Mouse (Mus musculus) erythroblast, embryonic 14.5 days (primary cell): ENCODE data around the gene Trim17. TPM values are rescaled to one million over a fixed set of nuclear protein-coding genes. Genes with fewer than 3 reads are reported as not detected.

Experiments used
- H3K27me3 ChIP-seq: 2 replicates; pipeline ENCODE4 v1.6.1; 2012; ENCODE audit warnings: inconsistent platforms; ENCODE audit not compliant: control insufficient read depth
- H3K36me3 ChIP-seq: 2 replicates; pipeline ENCODE4 v1.6.1; 2012; ENCODE audit warnings: mild to moderate bottlenecking, inconsistent platforms; ENCODE audit not compliant: control insufficient read depth
- H3K4me1 ChIP-seq: 2 replicates; pipeline ENCODE4 v1.6.1; 2012; ENCODE audit warnings: inconsistent platforms; ENCODE audit not compliant: control insufficient read depth
- H3K4me3 ChIP-seq: replicated peaks from 2 replicates; pipeline ENCODE3; 2012; ENCODE audit warnings: moderate library complexity, mild to moderate bottlenecking, inconsistent platforms
- H3K9me3 ChIP-seq: 2 replicates; pipeline ENCODE4 v1.6.1; 2012; ENCODE audit warnings: low read length, inconsistent platforms, mixed read lengths; ENCODE audit not compliant: control insufficient read depth
- GATA1 ChIP-seq: IDR thresholded peaks from 2 replicates; pipeline ENCODE4 v1.6.1; 2012; ENCODE audit warnings: low read length, inconsistent platforms, mixed read lengths
- TAL1 ChIP-seq: IDR thresholded peaks from 3 replicates; pipeline ENCODE4 v1.6.1; 2012; ENCODE audit warnings: low read length, inconsistent platforms, mixed read lengths
- polyA plus RNA-seq: library from polyadenylated mRNA; stranded (reverse); fragments of >175 nt; gene quantifications from 2 replicates; pipeline ENCODE4 v1.2.3, GENCODE M21; 2012

Gene Trim17
- polyA plus RNA-seq, 1 experiment, result 0.14 TPM

- Histone ChIP-seq H3K36me3 (peaks cover 34% of the 10 kb centered on the region), H3K27me3 (peaks cover 31% of the 10 kb centered on the region), H3K4me1 (peaks cover 41% of the 10 kb centered on the region), H3K4me3 (peak overlapping the region; percentile 83), H3K9me3 (0 out of 2 replicates have a peak, but pooled peaks cover 2% of the 10 kb centered on the region)
- TF ChIP-seq TAL1 (no peak), GATA1 (no peak)
Observed at GRCm38 (mm10) chr11:58939088-58939439, 15.4 kb upstream of the Trim17 start.

- H3K4me1 ChIP-seq, result peaks cover 21% of the 10 kb centered on the region
- TF ChIP-seq GATA1 (no peak), TAL1 (no peak)
- H3K36me3 ChIP-seq, result no peaks in the 10 kb centered on the region
- H3K4me3 ChIP-seq, result no peak overlapping the region
- 0 out of 2 replicates have a peak, but pooled peaks cover 4% of the 10 kb centered on the region for H3K9me3 ChIP-seq
- peaks cover 82% of the 10 kb centered on the region for H3K27me3 ChIP-seq
Observed at GRCm38 (mm10) chr11:58944136-58944535, 10.3 kb upstream of the Trim17 start.

GRCm38 (mm10) chr11:58947306-58947705 lies 7.2 kb upstream of the Trim17 start:
- Histone ChIP-seq H3K9me3 (0 out of 2 replicates have a peak, but pooled peaks cover 2% of the 10 kb centered on the region), H3K4me1 (peaks cover 21% of the 10 kb centered on the region), H3K4me3 (no peak overlapping the region), H3K36me3 (no peaks in the 10 kb centered on the region), H3K27me3 (peaks cover 98% of the 10 kb centered on the region)
- no peak for TF ChIP-seq TAL1
- TF ChIP-seq GATA1, result no peak

- H3K4me3 ChIP-seq, result peak overlapping the region; percentile 63
- no peaks in the 10 kb centered on the region for H3K36me3 ChIP-seq
- peaks cover 24% of the 10 kb centered on the region for H3K4me1 ChIP-seq
- no peak for TF ChIP-seq GATA1
- TF ChIP-seq TAL1, result no peak
- H3K9me3 ChIP-seq, result 0 out of 2 replicates have a peak, but pooled peaks cover 2% of the 10 kb centered on the region
- peaks cover 98% of the 10 kb centered on the region for H3K27me3 ChIP-seq
Observed at GRCm38 (mm10) chr11:58947798-58948528, 6.5 kb upstream of the Trim17 start.

- H3K27me3 ChIP-seq, result peaks cover 91% of the 10 kb centered on the region
- H3K36me3 ChIP-seq, result no peaks in the 10 kb centered on the region
- H3K4me1 ChIP-seq, result peaks cover 31% of the 10 kb centered on the region
- H3K4me3 ChIP-seq, result peak within 1 kb of the TSS; percentile 64
- H3K9me3 ChIP-seq, result 0 out of 2 replicates have a peak, but pooled peaks cover 2% of the 10 kb centered on the region
- TF ChIP-seq TAL1 (no peak), GATA1 (peak; percentile 66)
Observed at GRCm38 (mm10) chr11:58948542-58949479, 5.7 kb upstream of the Trim17 start, which contains the start of gene Hist3h2ba. Gene Hist3h2ba (plus strand): TSS chr11:58948920.

GRCm38 (mm10) chr11:58949480-58950431 lies 4.7 kb upstream of the Trim17 start:
- peak overlapping the region; percentile 64 for H3K4me3 ChIP-seq
- H3K9me3 ChIP-seq, result 0 out of 2 replicates have a peak, but pooled peaks cover 2% of the 10 kb centered on the region
- H3K36me3 ChIP-seq, result peaks cover under 1% of the 10 kb centered on the region; the same call in 1 of the 2 replicates
- peaks cover 31% of the 10 kb centered on the region for H3K4me1 ChIP-seq
- H3K27me3 ChIP-seq, result peaks cover 81% of the 10 kb centered on the region
- TF ChIP-seq GATA1 (no peak), TAL1 (no peak)

- no peak for TF ChIP-seq TAL1
- no peak for TF ChIP-seq GATA1
Observed at GRCm38 (mm10) chr11:58951210-58951609, 3.3 kb upstream of the Trim17 start.

More at GRCm38 (mm10) chr11:58951210-58951609, 3.3 kb upstream of the Trim17 start:
- Histone ChIP-seq H3K4me1 (peaks cover 36% of the 10 kb centered on the region), H3K4me3 (no peak overlapping the region), H3K9me3 (0 out of 2 replicates have a peak, but pooled peaks cover 2% of the 10 kb centered on the region), H3K36me3 (peaks cover 14% of the 10 kb centered on the region), H3K27me3 (peaks cover 67% of the 10 kb centered on the region)
